Mouse (Mus musculus): ENCODE measurements at regions not wholly inside any gene's neighbourhood (a gene's known extent, or its start where the extent isn't known, plus 50 kb on each side); places are given as distances from the start of the nearest gene placed in this dataset.
A peak's percentile ranks its signal among the peaks of the same experiment; 100 is the strongest.

- DNase-seq (ENCODE audit: low read depth in 2 of 2, low spot score in 2 of 2), result no peak
Measured at GRCm38 (mm10) chr2:67107274-67107673, 306.3 kb upstream of the Gm21830 start.

GRCm38 (mm10) chr2:67089418-67089817 is 304.7 kb upstream of the Scn7a start:
- peak in 1 of 2 experiments; percentile 3 for DNase-seq (ENCODE audit: low read depth in 2 of 2, low spot score in 2 of 2)

- DNase-seq (ENCODE audit: low read depth in 2 of 2, low spot score in 2 of 2), result no peak
Measured at GRCm38 (mm10) chr2:67068944-67069343, 284.2 kb upstream of the Scn7a start.

Data from CD8-positive naive resting alpha-beta T cell, adult 2 months (primary cell).